Mouse (Mus musculus) hindbrain, embryonic 16.5 days (tissue): Measurements from ENCODE around the gene Smim17. TPM values are rescaled to one million over a fixed set of nuclear protein-coding genes. Genes with fewer than 3 reads are reported as not detected.

Experiments
- ATAC-seq: fragments of 200-750 bp; cut with Nextera tagmentation; 2 replicates; pipeline ENCODE4 v1.8.0; 2017; ENCODE audit warnings: moderate TSS enrichment, moderate library complexity
- H3K27ac ChIP-seq: fragments of 300-500 bp; sonication (generic); 2 replicates; pipeline ENCODE4 v1.5.1; 2014; ENCODE audit warnings: low read depth, mild to moderate bottlenecking, control low read depth, low read length, moderate library complexity
- H3K27me3 ChIP-seq: fragments of 300-500 bp; sonication (generic); replicated peaks from 2 replicates; pipeline ENCODE4 v1.6.1; 2014; ENCODE audit warnings: low read length; ENCODE audit not compliant: control insufficient read depth, insufficient read depth
- H3K36me3 ChIP-seq: fragments of 300-500 bp; sonication (generic); 2 replicates; pipeline ENCODE4 v1.6.1; 2014; ENCODE audit warnings: mild to moderate bottlenecking, low read length, moderate library complexity, mixed read lengths; ENCODE audit not compliant: control insufficient read depth, insufficient read depth
- H3K4me1 ChIP-seq: fragments of 300-500 bp; sonication (generic); 2 replicates; pipeline ENCODE4 v1.6.1; 2014; ENCODE audit warnings: low read depth, low read length; ENCODE audit not compliant: control insufficient read depth, insufficient read depth
- H3K4me2 ChIP-seq: fragments of 300-500 bp; sonication (generic); 2 replicates; pipeline ENCODE4 v1.6.1; 2014; ENCODE audit warnings: mild to moderate bottlenecking, low read length, control low read depth, moderate library complexity
- H3K4me3 ChIP-seq: fragments of 300-500 bp; sonication (generic); 2 replicates; pipeline ENCODE4 v1.5.1; 2014; ENCODE audit warnings: mild to moderate bottlenecking, low read length, control low read depth, moderate library complexity
- H3K9ac ChIP-seq: fragments of 300-500 bp; sonication (generic); 2 replicates; pipeline ENCODE4 v1.6.1; 2014; ENCODE audit warnings: low read depth, mild to moderate bottlenecking, control low read depth, low read length, moderate library complexity
- H3K9me3 ChIP-seq: fragments of 300-500 bp; sonication (generic); 2 replicates; pipeline ENCODE4 v1.6.1; 2014; ENCODE audit warnings: mild to moderate bottlenecking, low read length, moderate library complexity; ENCODE audit not compliant: control insufficient read depth
- WGBS: fragments of 180-500 bp; shearing (Covaris S2); extraction: QIAGEN DNeasy Blood & Tissue Kit; methylation state at CpG from one replicate; pipeline ENCODE4 v1.1.7; 2014; 5-methylcytosine and 5-hydroxymethylcytosine counted together
- polyA plus RNA-seq: library from polyadenylated mRNA; unstranded; fragments of >200 nt; fragmentation: Nextera tagmentation; extraction: Ambion mirVana; gene quantifications from 2 replicates; pipeline ENCODE4 v1.2.1, GENCODE M21; 2015

The Smim17 gene
- polyA plus RNA-seq, 1 experiment from 2014 or later = 9.5 TPM

DNA sequence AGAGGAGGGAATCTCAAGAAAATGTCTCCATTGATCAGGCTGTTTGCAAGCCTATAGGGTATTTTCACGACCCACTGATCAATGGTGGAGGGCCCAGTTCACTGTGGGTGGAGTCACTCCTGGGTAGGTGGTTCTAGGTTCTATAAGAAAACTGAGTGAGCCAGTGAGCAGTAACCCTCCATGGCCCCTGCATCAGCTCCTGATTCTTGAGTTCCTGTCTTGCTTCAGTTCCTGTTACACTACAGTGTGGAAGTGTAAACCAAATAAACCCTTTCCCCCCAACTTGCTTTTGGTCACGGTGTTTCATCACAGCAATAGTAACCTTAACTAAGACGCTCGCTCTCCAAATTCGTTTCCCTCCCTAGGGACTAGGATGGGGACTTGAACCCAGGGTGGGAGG lies 9.5 kb upstream of the Smim17 start:
- no peaks in the 10 kb centered on the region for H3K9me3 ChIP-seq
- H3K9ac ChIP-seq = no peak overlapping the region
- ATAC-seq = no peak
- no peaks in the 10 kb centered on the region for H3K27me3 ChIP-seq
- H3K36me3 ChIP-seq = peaks cover 24% of the 10 kb centered on the region
- no peak overlapping the region for H3K4me3 ChIP-seq
- WGBS = 86% methylated on average over 5 of the region's 5 CpGs
- no peak overlapping the region for H3K27ac ChIP-seq
- H3K4me1 ChIP-seq = no peaks in the 10 kb centered on the region; the same call in 1 of the 2 replicates
- H3K4me2 ChIP-seq = no peak overlapping the region

GRCm38 (mm10) chr7:6389449-6389848 lies 9.1 kb upstream of the Smim17 start:
- Histone ChIP-seq H3K4me1 (no peaks in the 10 kb centered on the region), H3K27me3 (no peaks in the 10 kb centered on the region), H3K4me2 (no peak overlapping the region), H3K9me3 (no peaks in the 10 kb centered on the region), H3K4me3 (no peak overlapping the region), H3K27ac (no peak overlapping the region), H3K9ac (no peak overlapping the region), H3K36me3 (peaks cover 26% of the 10 kb centered on the region)
- WGBS = 78% methylated on average over 5 of the region's 5 CpGs
- ATAC-seq = no peak

- H3K4me2 ChIP-seq = no peak within 1 kb of the TSS
- no peak within 1 kb of the TSS for H3K27ac ChIP-seq
- H3K9ac ChIP-seq = no peak within 1 kb of the TSS
- no peaks in the 10 kb centered on the region for H3K36me3 ChIP-seq
- peak; percentile 61 for ATAC-seq
- H3K4me3 ChIP-seq = no peak within 1 kb of the TSS
- WGBS = 2% methylated on average over 17 of the region's 17 CpGs
- no peaks in the 10 kb centered on the region for H3K27me3 ChIP-seq
- H3K4me1 ChIP-seq = no peaks in the 10 kb centered on the region
- H3K9me3 ChIP-seq = no peaks in the 10 kb centered on the region
Observed at GRCm38 (mm10) chr7:6410043-6410442, 11.5 kb downstream of the Smim17 start, which contains the start of gene Gm20715. TSS of gene Gm20715 (plus strand) at chr7:6410277.

- Histone ChIP-seq H3K27me3 (no peaks in the 10 kb centered on the region), H3K9me3 (no peaks in the 10 kb centered on the region), H3K4me2 (peak overlapping the region; percentile 61), H3K9ac (peak overlapping the region; percentile 68), H3K36me3 (no peaks in the 10 kb centered on the region), H3K4me3 (peak overlapping the region; percentile 44), H3K27ac (no peak overlapping the region), H3K4me1 (no peaks in the 10 kb centered on the region)
- WGBS = 7% methylated on average over 21 of the region's 22 CpGs
- peak; percentile 96 for ATAC-seq
Observed at GRCm38 (mm10) chr7:6414626-6415441, 16.3 kb downstream of the Smim17 start.

DNA sequence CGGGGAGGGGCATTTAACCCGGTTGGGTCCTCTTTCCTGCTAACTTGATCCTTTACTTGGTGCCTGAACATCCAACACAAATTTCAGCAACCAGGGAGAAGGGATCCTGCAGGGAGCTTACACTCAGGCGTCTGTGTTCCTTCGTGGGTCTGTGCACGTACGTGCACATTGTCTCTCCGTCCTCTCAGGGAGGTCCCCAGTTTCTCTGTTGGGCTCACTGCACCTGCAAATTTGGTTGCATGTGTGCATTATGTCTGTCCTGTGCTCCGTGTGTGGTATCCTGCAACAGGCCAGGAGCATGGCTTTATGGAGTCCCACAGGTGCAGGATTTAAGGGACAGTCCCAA lies 16.9 kb downstream of the Smim17 start:
- peak overlapping the region; percentile 44 for H3K4me3 ChIP-seq
- H3K9me3 ChIP-seq = no peaks in the 10 kb centered on the region
- 0 out of 2 replicates have a peak overlapping the region, but pooled peaks have one; percentile 61 for H3K27ac ChIP-seq
- 16% methylated on average over 8 of the region's 8 CpGs for WGBS
- peak overlapping the region; percentile 61 for H3K4me2 ChIP-seq
- no peaks in the 10 kb centered on the region for H3K4me1 ChIP-seq
- peak; percentile 71 for ATAC-seq
- H3K27me3 ChIP-seq = no peaks in the 10 kb centered on the region
- H3K9ac ChIP-seq = peak overlapping the region; percentile 68
- H3K36me3 ChIP-seq = no peaks in the 10 kb centered on the region

- Histone ChIP-seq H3K4me2 (no peak overlapping the region), H3K27ac (no peak overlapping the region), H3K4me1 (no peaks in the 10 kb centered on the region), H3K36me3 (no peaks in the 10 kb centered on the region), H3K4me3 (no peak overlapping the region), H3K27me3 (no peaks in the 10 kb centered on the region), H3K9me3 (no peaks in the 10 kb centered on the region), H3K9ac (no peak overlapping the region)
- WGBS = 84% methylated on average over 6 of the region's 6 CpGs
- ATAC-seq = no peak
Observed at GRCm38 (mm10) chr7:6419894-6420293, 21.4 kb downstream of the Smim17 start.

DNA sequence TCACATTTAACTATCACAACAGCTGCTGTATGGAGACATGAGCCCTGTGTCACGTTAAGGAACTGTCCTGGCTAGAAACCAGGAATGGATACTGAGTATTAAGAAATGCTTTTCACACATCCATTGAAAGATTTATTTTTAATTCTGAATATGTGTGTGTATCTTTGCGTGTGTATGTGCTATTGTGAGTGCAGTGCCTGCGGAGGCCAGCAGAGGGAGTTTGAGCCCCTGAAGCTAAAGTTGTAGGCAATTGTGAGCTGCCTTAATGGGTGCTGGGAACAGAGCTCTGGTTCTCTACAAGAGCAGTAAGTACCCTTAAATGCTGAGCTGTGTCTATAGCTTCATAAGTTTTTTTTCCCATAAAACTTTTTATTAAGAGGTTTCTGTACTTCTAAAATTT lies 30.9 kb downstream of the Smim17 start:
- ATAC-seq = no peak
- Histone ChIP-seq H3K27me3 (no peaks in the 10 kb centered on the region), H3K36me3 (peaks cover 11% of the 10 kb centered on the region; the same call in 1 of the 2 replicates), H3K27ac (no peak overlapping the region), H3K9me3 (peaks cover 2% of the 10 kb centered on the region), H3K9ac (no peak overlapping the region), H3K4me2 (no peak overlapping the region), H3K4me3 (no peak overlapping the region), H3K4me1 (no peaks in the 10 kb centered on the region)
- 85% methylated on average over 3 of the region's 3 CpGs for WGBS

DNA sequence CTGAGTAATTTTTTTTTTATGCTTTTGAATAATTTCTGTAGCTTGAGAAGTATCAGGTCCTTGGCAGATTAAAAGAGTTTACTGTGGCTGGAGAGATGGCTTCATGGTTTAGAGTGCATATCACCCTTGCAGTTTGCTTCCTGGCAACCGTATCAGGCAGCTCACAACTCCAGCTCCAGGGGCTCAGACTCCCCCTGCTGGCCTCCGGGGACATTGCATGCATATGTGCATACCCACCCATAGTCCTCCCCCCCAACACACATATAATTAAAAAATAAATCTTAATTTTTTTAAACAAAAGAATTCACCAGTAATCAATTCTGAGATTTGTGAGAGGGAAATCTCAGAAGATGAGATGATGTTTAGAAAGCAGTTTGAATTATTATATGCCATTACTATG lies 31.8 kb downstream of the Smim17 start:
- Histone ChIP-seq H3K4me2 (no peak overlapping the region), H3K4me1 (peaks cover 6% of the 10 kb centered on the region), H3K36me3 (peaks cover 11% of the 10 kb centered on the region; the same call in 1 of the 2 replicates), H3K4me3 (no peak overlapping the region), H3K9ac (no peak overlapping the region), H3K27ac (no peak overlapping the region), H3K9me3 (peaks cover 2% of the 10 kb centered on the region), H3K27me3 (no peaks in the 10 kb centered on the region)
- ATAC-seq = no peak
- 45% methylated on average over 2 of the region's 2 CpGs for WGBS

DNA sequence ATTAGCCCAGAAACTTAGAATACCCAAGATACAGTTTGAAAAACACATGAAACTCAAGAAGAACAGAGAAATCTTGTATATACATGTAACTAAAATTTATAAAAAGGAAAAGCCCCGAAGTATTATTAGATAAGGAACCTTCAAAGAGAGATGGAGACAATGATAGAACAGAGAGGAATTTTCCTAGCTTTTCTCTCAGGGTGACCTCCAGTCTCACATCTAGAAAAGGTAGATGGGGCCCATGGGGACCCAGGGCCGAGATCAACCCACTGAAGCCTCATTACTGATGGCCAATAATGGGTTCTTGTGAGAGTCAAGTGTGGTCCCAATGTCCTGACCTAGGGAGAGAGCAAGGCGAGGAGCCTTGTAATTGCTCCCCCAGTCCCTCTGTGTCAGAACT lies 39.9 kb downstream of the Smim17 start, which contains the start of gene Olfr1344:
Olfr1344 (plus strand) TSS at position 301 of the 400 bp plus-strand sequence.
- no peak within 1 kb of the TSS for H3K9ac ChIP-seq
- no peaks in the 10 kb centered on the region for H3K9me3 ChIP-seq

More for the DNA sequence above, 39.9 kb downstream of the Smim17 start, which contains the start of gene Olfr1344:
- Histone ChIP-seq H3K4me3 (no peak within 1 kb of the TSS), H3K36me3 (no peaks in the 10 kb centered on the region), H3K4me1 (peaks cover 11% of the 10 kb centered on the region), H3K27ac (no peak within 1 kb of the TSS), H3K27me3 (no peaks in the 10 kb centered on the region), H3K4me2 (no peak within 1 kb of the TSS)
- no peak for ATAC-seq
- 85% methylated on average over 3 of the region's 3 CpGs for WGBS
